Mouse (Mus musculus) cerebellum, adult 11 months (tissue): Measurements from ENCODE around the gene Ccdc42.

Experiments
- DNase-seq: peaks from one replicate; pipeline ENCODE4 v3.0.0; 2022

Ccdc42 gene

DNA sequence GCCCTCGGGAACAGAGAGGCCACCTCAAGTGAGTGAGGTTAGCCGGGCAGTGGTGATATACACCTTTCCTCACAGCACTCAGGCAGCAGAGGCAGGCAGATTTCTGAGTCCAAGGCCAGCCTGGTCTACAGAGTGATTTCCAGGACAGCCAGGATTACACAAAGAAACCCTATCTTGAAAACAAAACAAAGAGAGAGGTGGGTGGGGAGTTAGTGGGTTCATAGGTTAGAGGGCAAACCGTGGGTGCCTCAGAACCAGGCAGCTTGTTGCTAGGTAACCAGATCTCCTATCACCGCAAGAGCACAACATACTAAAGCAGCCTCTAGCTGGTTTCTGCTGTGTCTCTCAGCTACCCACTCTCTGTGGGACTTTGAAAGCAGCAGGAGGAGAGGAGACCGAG lies at the start of gene Ccdc42:
Ccdc42 (plus strand) TSS at position 301 of the 400 bp plus-strand sequence.
- DNase-seq: no peak

DNA sequence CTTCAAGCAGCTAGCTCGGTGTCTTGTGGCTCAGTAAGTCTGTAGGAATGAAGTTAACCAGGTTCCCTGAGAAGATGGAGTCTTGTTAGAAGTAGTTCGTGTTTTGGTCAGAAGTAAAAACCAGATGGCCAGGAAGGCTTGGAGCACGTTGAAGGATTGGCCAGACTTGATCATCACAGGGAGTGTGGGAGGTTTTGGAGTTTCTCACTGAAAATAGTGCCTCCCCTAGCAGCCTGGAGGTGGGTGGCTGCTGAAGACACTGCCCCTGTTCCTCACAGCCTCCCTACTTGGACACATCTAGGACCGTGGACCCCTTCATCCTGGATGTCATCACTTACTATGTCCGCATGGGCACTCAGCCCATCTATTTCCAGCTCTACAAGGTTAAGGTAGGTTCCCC lies 47.2 kb upstream of the Ccdc42 start:
- DNase-seq: no peak

DNA sequence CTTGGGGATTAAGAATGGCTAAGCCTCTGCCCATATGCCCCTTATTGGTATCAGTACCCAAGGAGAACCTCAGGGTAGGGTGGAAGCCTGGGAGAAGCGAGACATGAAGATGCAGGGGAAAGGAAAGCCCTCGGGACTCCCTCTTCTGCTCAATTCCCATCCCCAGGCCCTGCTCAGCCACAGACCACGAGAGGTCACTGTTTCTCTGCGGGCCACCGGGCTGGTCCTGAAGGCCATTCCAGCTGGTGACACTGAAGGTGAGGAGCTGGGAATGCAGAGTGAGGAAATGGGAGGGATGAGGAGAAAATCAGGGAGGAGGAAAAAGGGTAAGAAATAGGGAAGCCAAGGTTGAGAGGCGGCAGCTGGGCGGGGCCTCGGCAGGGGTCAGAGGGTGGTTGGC lies 42.3 kb upstream of the Ccdc42 start:
- no peak for DNase-seq

DNA sequence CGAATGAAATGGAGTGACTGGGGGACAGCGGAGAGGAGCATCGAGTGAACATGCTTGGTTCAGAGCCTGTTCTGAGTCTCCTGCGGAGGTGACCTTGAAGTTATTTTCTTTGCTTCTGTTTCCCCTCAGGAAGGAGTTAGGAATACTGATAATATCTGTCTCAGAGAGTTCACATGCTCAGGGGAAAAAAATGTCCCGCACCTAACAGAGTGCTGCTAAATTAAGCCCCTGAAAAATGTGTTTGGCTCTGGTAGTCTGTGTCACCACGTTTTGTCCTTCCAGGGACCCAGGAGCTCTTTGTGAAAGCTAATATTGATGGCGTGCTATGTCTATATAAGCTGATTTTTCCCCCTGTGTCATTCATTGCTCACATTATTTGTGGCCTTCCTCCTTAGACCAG lies 41.6 kb upstream of the Ccdc42 start:
- DNase-seq: no peak

DNA sequence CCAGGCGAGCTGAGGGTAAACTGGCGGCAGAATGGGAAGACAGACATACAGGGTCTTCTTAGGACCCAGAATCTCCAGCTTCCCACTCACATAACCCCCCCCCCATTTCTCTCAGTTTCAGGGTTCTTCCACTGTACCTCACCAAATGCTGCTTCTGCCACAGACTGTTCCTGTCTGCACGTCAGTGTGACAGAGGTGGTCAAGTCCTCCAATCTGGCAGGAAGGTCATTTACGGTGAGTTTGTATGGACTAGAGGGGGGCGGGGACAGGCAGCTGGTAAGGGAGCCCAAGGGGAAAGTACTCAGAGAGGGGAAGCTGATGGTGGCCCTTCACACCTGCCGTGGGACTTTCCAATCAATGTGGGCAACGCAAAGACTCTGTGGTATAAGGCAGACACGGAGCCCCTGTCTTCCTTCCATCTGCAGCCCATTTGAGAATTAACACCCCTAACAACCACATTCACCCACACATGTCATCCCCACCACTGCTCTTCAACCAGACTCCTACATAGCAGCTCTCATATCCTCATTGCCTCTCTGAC lies 41.1 kb upstream of the Ccdc42 start:
- no peak for DNase-seq

DNA sequence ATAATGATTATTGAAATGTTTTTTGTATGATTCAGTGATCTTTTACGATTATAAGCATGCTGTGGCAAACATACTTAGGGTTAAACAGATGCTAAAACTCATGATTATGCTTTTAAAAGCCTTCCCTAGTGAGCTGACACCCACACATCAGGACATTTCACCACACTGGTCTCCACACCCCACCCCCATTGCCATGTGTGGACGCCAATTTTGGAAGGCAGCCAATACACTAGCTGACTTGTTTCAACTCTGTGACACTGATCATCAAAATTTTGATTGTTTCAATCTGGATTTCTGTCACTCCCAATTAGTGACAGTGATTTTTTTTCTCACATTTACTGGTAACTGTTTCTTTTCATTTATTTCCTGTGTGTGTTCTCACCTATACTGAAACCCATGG lies 39.3 kb upstream of the Ccdc42 start:
- no peak for DNase-seq

DNA sequence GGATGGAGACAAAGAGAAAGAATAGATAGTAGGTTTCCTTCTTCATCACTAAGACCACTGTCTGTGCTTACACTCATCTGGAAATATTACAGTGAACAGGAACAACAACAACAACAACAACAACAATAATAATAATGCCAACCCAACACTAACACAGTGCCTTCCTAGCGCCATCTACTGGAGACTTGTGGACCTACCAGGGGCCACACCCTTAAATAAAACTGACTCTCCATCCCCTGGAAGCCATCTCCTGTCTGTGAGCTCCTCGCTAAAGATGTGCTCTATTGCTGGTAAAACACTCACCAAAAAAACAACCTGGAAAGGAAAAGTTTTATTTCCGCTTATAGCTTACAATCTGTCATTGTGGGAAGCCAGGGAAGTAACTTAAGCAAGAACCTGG lies 37.2 kb upstream of the Ccdc42 start:
- no peak for DNase-seq

DNA sequence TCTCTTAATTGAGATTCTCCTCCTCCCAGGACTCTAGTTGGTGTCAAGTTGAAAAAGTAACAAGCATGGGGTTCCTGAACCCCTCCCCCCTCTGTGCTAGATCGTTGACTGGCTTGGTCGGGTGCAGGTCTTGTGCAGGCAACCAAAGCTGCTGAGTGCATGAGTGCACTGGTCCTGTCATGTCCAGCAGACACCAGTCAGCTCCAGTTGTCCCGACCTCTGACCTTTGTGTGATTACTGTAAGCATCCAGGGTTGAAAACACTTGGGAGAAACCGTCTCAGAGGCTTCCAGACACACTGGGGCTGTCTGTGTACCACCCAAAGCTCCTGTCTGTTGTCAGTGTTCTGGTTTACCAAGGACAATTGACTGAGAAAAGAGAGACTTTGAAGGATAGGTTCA lies 36.5 kb upstream of the Ccdc42 start:
- no peak for DNase-seq

DNA sequence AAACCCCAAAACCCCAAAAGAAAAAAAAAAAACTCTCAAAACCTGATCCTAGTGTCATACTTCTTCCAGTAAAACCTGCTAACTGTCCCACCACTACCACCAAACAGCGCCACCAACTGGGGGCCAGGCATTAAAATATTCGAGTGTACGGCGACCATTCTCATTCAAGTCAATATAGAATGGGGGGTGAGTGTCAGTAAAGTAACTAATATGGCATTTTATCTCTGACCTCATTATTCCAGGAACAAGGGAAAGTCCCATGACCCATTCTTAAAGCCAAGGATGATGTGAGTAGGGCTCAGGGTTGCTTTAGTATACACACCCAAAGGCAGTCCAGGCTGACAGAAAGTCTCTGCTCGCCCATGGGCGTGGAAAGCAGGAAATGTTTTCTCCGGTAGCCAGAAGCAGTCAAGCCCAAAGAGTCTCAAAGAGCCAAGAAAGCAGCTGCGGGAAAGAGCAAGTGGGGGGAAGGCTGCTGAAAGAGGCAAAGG lies 32.8 kb upstream of the Ccdc42 start:
- DNase-seq: no peak

DNA sequence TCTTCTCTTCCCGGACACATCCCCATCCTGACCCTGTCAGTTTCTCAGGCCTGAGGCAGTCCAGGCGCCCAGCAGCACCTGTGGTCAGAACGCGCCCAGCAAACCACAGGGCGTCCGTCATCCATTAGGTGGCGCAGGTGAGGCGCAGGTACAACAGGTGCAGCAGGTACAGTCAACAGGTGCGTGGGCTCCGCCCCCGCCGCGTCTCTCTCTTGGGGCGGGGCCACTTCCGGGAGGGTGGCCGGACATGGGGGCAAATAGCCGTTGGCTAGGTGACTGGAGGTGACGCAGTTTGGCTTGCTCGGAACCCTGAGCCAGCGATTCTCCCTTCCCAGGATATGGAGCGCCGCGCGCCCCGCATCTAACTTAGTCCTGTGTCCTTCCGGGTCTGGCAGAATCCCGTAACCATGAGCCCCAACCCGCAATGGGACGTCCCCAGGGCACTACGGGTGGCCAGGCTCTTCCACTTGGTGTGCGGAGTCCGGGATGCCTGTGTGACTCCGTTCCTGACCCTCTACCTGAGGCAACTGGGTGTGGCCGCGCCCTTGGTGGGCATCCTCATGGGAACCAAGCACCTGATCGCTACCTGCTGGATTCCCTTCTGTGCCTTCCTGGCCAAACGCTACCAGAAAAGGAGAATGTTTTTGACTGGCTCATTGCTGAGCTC lies 30.8 kb upstream of the Ccdc42 start, which contains the start of gene Mfsd6l:
Mfsd6l (plus strand) TSS at position 269 of the 667 bp plus-strand sequence.
- peak; percentile 37 for DNase-seq

DNA sequence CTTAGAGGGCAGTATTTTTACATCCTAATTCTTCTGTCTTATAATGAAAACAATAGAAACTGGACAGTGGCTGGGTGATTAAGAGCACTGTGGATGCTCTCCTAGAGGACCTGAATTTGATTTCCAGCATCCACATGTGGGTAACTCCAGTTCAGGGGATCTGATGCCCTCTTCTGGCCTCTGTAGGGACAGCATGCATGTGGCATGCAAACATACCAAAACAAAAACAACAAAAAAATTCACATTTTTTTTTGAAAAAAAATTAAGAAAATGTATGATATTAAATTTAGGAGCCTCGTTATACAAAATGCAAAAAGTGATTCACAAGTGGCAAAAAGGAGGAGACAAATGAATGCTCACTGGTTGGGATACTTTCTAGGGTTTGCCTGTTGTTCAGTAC lies 27.3 kb upstream of the Ccdc42 start:
- no peak for DNase-seq

DNA sequence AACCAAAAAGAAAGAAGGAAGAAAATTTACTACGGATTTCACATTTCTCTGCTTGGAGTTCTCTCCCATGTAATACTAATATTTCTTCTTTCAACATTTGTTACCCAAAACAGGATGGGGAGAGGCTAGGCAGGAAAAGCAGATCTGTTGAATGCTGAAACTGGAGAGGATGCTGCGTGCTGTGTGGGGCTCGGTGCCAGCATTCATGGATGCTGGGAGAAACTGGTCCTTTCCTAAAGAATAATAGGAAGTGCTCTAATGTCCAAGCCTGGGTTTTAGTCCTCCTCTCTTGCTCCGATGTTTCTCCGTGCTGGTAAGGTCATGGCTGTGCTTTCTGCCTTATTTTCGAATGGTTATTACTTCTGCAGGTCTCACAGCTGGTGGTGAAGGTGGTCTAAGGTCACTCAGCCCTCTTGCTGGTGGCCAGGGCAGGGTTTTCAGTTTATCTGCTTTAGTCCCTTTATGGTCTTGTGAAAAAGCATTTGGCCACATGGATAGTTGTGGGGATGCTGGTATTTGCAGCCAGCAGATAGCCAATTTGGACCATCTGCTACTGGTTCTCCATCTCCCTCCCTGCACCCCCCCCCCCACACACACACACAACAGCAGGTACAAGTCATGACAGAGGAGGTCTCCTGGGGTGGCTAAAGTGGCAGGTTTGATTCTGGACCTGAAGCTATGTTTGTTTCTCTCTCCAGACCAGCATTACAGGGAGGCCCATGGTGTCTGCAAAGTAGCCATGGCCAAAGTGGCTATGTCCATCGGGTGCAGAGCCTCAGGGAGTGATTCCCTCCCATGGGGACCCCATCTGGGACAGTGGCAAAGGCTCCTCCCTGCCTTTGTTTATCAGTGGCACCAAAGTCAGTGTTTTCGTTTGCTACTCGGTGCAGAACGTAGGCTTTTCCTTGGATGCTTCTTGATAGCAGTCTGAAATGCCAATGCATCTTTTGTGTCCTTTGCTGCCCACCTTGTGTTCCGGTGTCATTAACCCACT lies 24.6 kb upstream of the Ccdc42 start:
- DNase-seq: peak; percentile 28

DNA sequence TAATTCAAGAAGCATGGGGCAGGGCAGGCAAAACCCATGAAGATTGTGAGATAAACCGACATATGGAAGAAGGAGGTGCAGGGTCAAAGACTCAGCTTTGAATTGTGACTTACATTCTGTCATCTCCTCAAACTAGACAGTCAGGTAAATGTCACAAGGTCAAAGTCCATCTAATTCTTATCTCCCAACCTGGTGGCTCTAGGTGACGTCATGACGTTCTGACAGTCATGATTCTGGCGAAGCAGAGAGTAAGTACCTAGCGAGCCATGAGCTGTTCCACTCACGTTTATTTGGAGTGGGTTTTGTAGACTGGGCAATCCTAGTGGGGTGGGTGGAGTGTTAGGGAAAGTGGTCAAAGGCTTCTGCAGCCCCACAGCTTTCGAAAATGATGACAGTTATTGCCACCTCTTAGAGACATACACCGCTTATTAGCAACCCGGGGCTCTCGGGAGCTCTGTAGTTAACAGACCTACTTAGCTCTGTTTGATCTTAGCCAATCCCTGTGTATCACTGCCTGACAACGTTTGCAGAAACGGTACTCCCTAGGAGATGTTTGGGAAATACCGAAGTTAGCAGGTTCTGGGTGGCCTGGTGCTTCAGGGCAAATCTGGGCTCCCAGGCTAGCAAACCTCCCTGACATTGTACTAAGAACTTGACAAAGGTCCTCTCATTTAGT lies 22.3 kb upstream of the Ccdc42 start:
- DNase-seq: no peak

DNA sequence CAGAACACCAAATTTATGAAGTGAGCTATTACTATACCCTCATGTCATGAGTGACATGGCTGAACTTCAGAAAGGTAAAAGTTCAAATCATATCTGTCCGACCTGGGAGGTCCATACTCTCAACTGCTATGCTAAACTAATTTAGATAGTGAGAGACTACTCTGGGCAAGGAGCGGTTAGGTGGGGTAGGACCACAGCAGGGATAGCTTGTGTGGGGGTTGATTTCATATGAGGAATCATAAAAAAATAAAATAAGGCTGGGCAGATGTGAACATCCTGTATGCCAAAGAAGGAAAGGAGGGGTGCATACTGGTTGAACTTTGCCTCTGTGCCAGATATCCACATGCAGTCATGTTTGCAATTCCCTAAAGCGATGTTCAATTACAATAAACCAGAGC lies 21.8 kb upstream of the Ccdc42 start:
- no peak for DNase-seq

DNA sequence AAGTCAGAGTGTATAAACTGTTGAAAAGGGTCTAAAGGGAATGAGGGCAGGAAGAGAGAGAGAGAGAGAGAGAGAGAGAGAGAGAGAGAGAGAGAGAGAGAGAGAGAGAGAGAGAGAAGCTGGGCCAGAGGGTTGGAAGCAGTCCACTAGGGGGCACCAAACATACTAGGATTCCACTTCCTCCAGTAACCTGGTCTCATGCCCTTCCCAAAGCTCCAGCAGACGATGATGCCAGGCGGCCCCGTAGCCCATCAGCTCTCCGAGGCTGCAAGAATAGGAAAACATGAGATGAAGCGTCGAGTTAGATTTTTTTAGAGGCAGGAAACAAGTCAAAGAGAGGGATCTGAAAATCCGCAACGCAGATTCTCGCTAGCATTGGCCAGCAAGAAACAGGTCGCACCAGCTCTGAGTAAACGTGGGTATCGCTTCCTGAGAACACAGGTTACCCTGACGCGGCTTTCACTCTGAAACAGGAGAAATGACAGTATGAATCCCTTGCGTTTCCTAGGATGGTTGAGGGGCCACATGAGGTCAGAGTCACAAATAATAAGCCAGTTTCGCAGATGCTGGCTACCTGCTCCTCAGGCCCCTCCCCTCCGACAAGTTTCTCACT lies 20.3 kb upstream of the Ccdc42 start:
- peak; percentile 84 for DNase-seq

DNA sequence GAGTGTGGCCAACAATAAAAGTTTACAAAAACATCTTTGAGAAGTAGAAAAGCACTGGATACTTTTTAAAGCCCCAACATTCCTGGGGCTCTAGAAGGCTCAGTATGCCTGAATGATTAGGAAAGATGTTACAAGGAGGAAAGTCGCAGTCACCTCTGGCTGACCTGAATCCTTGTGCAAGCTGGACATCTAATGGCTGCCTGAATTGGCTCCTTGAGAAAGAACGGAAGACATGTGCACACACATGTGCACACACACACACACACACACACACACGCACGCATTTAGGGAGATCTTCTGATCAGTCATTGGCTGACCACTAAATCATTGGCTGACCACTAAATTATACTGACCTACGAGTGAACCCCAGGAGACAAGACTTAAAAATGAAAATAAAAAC lies 16.0 kb upstream of the Ccdc42 start:
- no peak for DNase-seq

DNA sequence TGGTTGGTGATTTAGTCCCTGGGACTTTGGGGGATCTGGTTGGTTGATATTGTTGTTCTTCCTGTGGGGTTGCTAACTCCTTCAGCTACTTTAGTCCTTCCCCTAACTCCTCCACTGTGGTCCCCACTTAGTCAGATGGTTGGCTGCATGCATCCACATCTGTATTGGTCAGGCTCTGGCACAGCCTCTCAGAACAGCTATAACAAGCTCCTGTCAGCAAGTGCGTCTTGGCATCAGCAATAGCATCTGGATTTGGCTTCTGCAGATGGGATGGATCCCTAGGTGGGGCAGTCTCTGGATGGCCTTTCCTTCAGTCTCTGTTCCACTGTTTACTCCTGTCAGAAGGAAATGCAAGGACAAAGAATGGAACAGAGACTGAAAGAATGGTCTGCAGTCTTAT lies 9.7 kb upstream of the Ccdc42 start:
- no peak for DNase-seq

DNA sequence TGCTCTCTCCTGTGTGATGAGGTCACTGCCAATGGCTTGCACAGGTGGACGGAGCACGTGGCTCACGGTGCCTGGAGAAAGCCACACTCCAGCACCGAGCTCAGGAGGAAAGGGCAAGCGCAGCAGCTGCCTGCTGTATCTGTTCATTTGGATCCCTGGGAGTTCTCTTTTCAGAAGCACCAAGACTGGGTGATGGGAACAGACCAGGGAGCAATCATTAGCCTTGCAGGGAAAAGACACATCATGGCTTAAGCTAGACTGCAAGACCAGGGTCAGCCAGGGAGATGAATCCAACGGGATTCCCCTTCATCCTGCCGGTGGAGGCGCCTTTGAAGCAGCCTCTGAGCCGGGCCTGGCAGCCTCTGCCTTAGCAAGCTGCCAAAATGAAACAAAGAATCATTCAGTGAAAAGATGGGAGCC lies 7.3 kb upstream of the Ccdc42 start:
- peak; percentile 38 for DNase-seq

DNA sequence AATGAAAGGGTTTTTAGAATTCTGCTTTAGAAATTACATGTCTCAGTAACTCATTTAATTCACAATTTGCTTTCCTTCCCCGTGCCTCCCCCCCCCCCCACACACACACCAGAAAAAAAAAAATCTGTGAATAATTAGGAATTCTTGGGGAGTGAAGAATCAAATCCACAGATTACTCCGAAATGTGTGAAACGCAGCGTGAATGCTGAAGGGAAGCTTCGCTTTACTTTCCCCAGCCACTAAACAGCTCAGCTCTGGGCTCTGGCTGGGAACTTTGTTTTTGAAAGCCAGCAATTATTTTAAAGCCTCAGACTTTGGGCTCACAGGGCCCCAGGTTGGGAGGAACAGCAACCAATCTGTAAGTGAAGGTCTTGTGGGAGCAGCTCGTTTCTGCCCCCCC lies 6.3 kb upstream of the Ccdc42 start:
- DNase-seq: no peak

DNA sequence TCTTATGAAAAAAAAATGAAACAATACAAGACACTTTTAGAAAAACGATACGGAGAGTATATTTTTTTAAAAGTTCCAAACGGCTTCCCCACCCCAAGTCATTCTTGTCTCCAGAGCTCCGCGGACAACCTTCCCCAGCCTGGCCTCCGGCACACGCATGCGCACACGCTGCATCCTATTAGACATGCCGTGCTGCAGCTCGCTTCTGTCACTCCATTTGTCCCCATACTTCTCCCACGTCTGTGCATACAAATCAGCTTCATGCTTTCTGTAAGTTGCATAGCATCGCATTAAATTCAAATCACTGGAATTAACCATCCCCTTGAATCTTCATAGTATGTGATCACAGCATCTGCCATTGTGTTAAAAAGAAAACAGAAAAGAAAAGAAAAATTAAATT lies 3.6 kb upstream of the Ccdc42 start:
- peak; percentile 24 for DNase-seq

DNA sequence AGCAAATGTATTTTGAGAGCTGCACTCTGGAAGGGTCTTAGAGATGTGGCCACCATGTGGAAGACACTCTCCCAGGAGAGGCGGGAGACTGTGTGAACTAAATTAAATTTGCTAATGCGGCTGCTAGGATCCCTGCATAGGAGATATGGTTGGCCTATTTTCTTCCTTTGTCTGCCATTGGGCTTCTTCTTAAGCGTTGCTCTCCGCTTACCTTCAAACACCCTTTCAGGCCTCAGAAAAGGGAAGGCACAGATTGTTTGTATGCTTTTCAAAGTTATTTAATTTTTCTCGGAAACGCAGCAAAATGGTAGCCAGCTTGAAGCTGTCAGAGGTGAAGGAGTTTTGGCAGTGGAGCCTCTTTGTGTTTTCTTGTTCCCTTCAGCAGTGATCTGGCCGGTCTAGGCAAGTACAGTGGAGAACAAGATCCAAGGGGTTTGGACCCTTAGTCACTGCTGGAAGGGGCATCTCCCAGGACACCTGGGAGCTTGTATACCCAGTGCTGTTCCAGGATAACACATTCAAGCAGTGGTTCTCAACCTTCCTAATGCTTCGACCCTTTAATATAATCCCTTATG lies 2.8 kb upstream of the Ccdc42 start:
- DNase-seq: no peak

DNA sequence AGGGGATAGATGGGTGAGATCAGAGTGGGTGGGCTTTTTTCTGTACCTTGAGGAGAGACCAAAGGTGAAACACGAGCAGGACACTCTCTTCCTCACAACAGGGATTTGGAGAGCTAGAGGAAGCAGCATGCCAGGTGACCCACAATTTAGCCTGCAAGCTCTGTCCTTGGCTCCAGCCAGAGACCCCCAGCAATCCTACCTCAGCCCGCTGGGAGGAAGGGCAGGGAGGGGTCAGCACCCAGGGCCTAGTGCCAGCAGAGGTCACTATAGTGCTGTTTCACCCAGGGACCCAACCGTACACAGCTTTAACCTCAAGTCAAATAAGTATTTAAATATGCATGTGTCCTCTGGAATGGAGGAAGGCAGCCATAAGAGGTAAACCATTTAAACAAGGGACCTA lies 931 bp upstream of the Ccdc42 start:
- DNase-seq: no peak
